Mouse (Mus musculus): Measurements from ENCODE around the gene Tsr3. TPM values are rescaled to one million over a fixed set of nuclear protein-coding genes. Genes with fewer than 3 reads are reported as not detected.
"Not testable (repeated sequence)": the region's sequence is repeated elsewhere in the genome, so short reads cannot be mapped to it uniquely, and the experiment has no call there.

Tsr3 gene
- 10 to 100 TPM in 1 of 2 experiments, 1 to 10 TPM in 1; 8.6 to 11.0 TPM for total RNA-seq (2021)

- DNase-seq = peak; percentile 82 to 84
- intact Hi-C loops (cut with DNase I) = no loop called here
Measured at GRCm38 (mm10) chr17:25239695-25240636, at the start of gene Tsr3, which contains the start of gene Gnptg. Gene Tsr3, plus strand, starts transcription at chr17:25240170. Gene Gnptg, minus strand, starts transcription at chr17:25240124.

GRCm38 (mm10) chr17:25202401-25202800 is 37.6 kb upstream of the Tsr3 start:
- DNase-seq = no peak
- intact Hi-C loops (cut with DNase I) = no loop called here

GRCm38 (mm10) chr17:25210006-25210405 is 30.0 kb upstream of the Tsr3 start:
- no peak for DNase-seq
- intact Hi-C loops (cut with DNase I) = no loop called here

GRCm38 (mm10) chr17:25210680-25211466 is 29.1 kb upstream of the Tsr3 start:
- intact Hi-C loops (cut with DNase I) = no loop called here

GRCm38 (mm10) chr17:25211705-25212104 is 28.3 kb upstream of the Tsr3 start:
- intact Hi-C loops (cut with DNase I) = no loop called here
- peak in 1 of 2 experiments; percentile 10 for DNase-seq

More at GRCm38 (mm10) chr17:25210680-25211466, 29.1 kb upstream of the Tsr3 start:
- peak; percentile 10 to 39 for DNase-seq

GRCm38 (mm10) chr17:25215431-25215830 is 24.5 kb upstream of the Tsr3 start:
- DNase-seq = no peak
- intact Hi-C loops (cut with DNase I) = no loop called here

GRCm38 (mm10) chr17:25218967-25219366 is 21.0 kb upstream of the Tsr3 start:
- DNase-seq = no peak
- intact Hi-C loops (cut with DNase I) = no loop called here

- no peak for DNase-seq
- intact Hi-C loops (cut with DNase I) = no loop called here
Measured at GRCm38 (mm10) chr17:25219492-25220295, 20.3 kb upstream of the Tsr3 start.

- intact Hi-C loops (cut with DNase I) = no loop called here
- no peak for DNase-seq
Measured at GRCm38 (mm10) chr17:25220746-25221145, 19.2 kb upstream of the Tsr3 start.

- intact Hi-C loops (cut with DNase I) = no loop called here
- DNase-seq = peak; percentile 22 to 32
Measured at GRCm38 (mm10) chr17:25221821-25222503, 18.0 kb upstream of the Tsr3 start.

- intact Hi-C loops (cut with DNase I) = not testable (repeated sequence)
Measured at GRCm38 (mm10) chr17:25222504-25222940, 17.4 kb upstream of the Tsr3 start.

GRCm38 (mm10) chr17:25222951-25223601 is 16.9 kb upstream of the Tsr3 start:
- intact Hi-C loops (cut with DNase I) = no loop called here
- no peak for DNase-seq

More at GRCm38 (mm10) chr17:25222504-25222940, 17.4 kb upstream of the Tsr3 start:
- DNase-seq = not testable (repeated sequence)

GRCm38 (mm10) chr17:25224586-25225222 is 15.3 kb upstream of the Tsr3 start:
- no peak for DNase-seq
- intact Hi-C loops (cut with DNase I) = no loop called here

- intact Hi-C loops (cut with DNase I) = no loop called here
- DNase-seq = no peak
Measured at GRCm38 (mm10) chr17:25225659-25226058, 14.3 kb upstream of the Tsr3 start.

- intact Hi-C loops (cut with DNase I) = no loop called here
- no peak for DNase-seq
Measured at GRCm38 (mm10) chr17:25227991-25228390, 12.0 kb upstream of the Tsr3 start.

- intact Hi-C loops (cut with DNase I); DNase-seq: not testable (repeated sequence)
Measured at GRCm38 (mm10) chr17:25230014-25230655, 9.8 kb upstream of the Tsr3 start.

GRCm38 (mm10) chr17:25230700-25231099 is 9.3 kb upstream of the Tsr3 start:
- intact Hi-C loops (cut with DNase I) = no loop called here
- no peak for DNase-seq

GRCm38 (mm10) chr17:25231621-25232020 is 8.3 kb upstream of the Tsr3 start:
- DNase-seq; intact Hi-C loops (cut with DNase I): not testable (repeated sequence)
